Mouse (Mus musculus): ENCODE measurements at regions not wholly inside any gene's neighbourhood (a gene's known extent, or its start where the extent isn't known, plus 50 kb on each side); places are given as distances from the start of the nearest gene placed in this dataset.

DNA sequence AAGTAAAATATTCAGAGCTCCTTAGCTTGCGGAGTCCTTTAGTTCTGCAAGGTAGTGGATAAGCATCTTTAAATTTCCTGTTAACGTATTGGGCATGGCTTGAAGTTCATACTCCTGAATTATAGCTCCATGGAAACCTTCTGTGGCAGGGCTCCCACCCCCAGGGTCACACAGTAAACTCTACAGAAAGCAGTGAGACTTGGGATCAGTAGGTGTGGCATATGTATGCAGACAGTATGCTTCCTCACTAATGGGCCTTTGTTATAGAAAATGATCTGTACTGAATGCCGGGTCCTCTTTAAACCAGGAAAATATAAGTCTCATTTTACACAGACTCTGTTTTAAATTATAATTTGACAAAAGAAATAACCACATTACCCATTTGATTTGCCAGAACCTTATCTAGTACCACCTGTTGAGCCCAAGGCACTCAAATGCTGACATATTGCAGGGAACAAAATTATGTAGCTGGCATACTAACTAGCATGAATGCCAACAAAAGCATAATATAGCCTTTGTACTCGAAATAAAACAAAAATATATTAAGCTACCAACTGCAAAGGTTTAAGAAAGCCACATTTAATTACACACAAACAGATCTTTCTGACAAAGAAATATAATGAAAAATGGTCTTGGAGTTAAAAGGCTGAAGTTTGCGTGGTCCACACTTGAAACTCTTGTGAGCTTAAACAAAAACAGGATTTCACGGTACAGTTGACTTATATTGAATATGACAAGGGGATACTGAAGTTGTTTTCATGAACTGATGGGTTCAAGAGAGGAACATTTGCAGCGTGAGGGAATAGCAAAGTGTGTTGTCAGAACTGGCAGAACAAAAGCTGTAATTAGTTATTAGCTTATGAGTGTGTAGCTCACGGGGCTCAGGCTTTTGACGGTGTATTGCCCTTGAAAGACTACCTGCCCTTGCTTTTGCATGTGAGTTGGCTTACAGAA, 310.7 kb upstream of the Nr5a2 start:
- TF ChIP-seq MXI1 (IDR thresholded peaks at IDR 0.05; ENCODE audit: low read depth, low read length), result no peak
- TF ChIP-seq ZC3H11A (IDR thresholded peaks at IDR 0.05; ENCODE audit: low read depth, low read length), result no peak
- TF ChIP-seq SIN3A (IDR thresholded peaks at IDR 0.05; ENCODE audit: low read length), result no peak
- TF ChIP-seq CTCF (conservative IDR thresholded peaks at IDR 0.05 in 1 of 2, IDR thresholded peaks at IDR 0.05 in 1 of 2; ENCODE audit: low read depth in 2 of 2, low read length in 2 of 2), result no peak
- TF ChIP-seq POLR2A (IDR thresholded peaks at IDR 0.05; ENCODE audit: low read depth, low read length), result no peak
- TF ChIP-seq E2F4 (IDR thresholded peaks at IDR 0.05; ENCODE audit: insufficient replicate concordance, low read depth, low read length), result no peak
- no peak for TF ChIP-seq EP300 (IDR thresholded peaks at IDR 0.05; ENCODE audit: low read length)
- TF ChIP-seq USF2 (conservative IDR thresholded peaks at IDR 0.05; ENCODE audit: low read depth, low read length), result no peak
- no peak for TF ChIP-seq MAZ (IDR thresholded peaks at IDR 0.05; ENCODE audit: low read depth, low read length)
- no peak for TF ChIP-seq RAD21 (IDR thresholded peaks at IDR 0.05; ENCODE audit: low read depth, low read length)
- TF ChIP-seq ELF1 (IDR thresholded peaks at IDR 0.05; ENCODE audit: low read depth, low read length), result no peak
- TF ChIP-seq HCFC1 (IDR thresholded peaks at IDR 0.05; ENCODE audit: low read depth, low read length), result no peak
- no peak for TF ChIP-seq GABPA (IDR thresholded peaks at IDR 0.05; ENCODE audit: insufficient replicate concordance, low read depth, low read length)
